ENCODE assay signal across 25 mouse cellular contexts in genomic region chr6:143287322-143287721, GRCm38 (mm10).
DNase-seq lines count a peak whose midpoint lies in the region; ATAC-seq lines count a peak whose summit lies in the region.
"Had no signal": no experiment of that assay in that cellular context is flagged by ENCODE, and none has a peak within 500 bp of the region (broad histone marks: within the 10 kb centered on the region; RNA-seq: fewer than 3 reads in every experiment).

No protein-coding gene starts in this region.

- H3K4me1 ChIP-seq in forebrain, embryonic 14.5 days (ENCODE audit: control insufficient read depth, insufficient read depth, low read length): no peaks in the 10 kb centered on the region
- no peaks in the 10 kb centered on the region for H3K4me1 ChIP-seq in forebrain, embryonic 11.5 days (replicated peaks; ENCODE audit: control insufficient read depth, insufficient read depth, low read length)
- H3K4me1 ChIP-seq: limb, embryonic 12.5 days; liver, embryonic 13.5 days had no signal

- no peaks in the 10 kb centered on the region for H3K9me3 ChIP-seq in forebrain, embryonic 14.5 days (replicated peaks; ENCODE audit: control insufficient read depth, low read length)
- no peaks in the 10 kb centered on the region for H3K9me3 ChIP-seq in forebrain, embryonic 11.5 days (ENCODE audit: control insufficient read depth, low read length)
- H3K9me3 ChIP-seq: embryonic facial prominence, embryonic 10.5 days; forebrain, embryonic 13.5 days; heart, embryonic 15.5 days; liver, embryonic 13.5 days had no signal

- H3K4me3 ChIP-seq in forebrain, embryonic 14.5 days (ENCODE audit: low read depth, low read length): no peak overlapping the region
- H3K4me3 ChIP-seq in forebrain, embryonic 11.5 days (ENCODE audit: low read depth, low read length): no peak overlapping the region
- H3K4me3 ChIP-seq: embryonic facial prominence, embryonic 10.5 days; forebrain, embryonic 13.5 days; gastrocnemius, adult 2 months; heart, embryonic 15.5 days; limb, embryonic 12.5 days; liver, embryonic 13.5 days had no signal

- H3K9ac ChIP-seq in forebrain, embryonic 14.5 days (ENCODE audit: low read length): no peak overlapping the region
- no peak overlapping the region for H3K9ac ChIP-seq in forebrain, embryonic 11.5 days (ENCODE audit: low read length)
- H3K9ac ChIP-seq: forebrain, embryonic 13.5 days; heart, embryonic 15.5 days; limb, embryonic 12.5 days; liver, embryonic 13.5 days; lung, embryonic 14.5 days had no signal

- peak; percentile 23 for DNase-seq in forebrain, embryonic 14.5 days (ENCODE audit: low spot score)
- no peak for DNase-seq in forebrain, embryonic 11.5 days (ENCODE audit: low spot score)
- peak; percentile 54 for DNase-seq in brain, adult 2 months (ENCODE audit: low read depth, low spot score)
- peak; percentile 18 to 68 for DNase-seq in left cerebral cortex, postnatal 25 days (ENCODE audit: low spot score in 2 of 2)
- peak; percentile 54 to 56 for DNase-seq in right cerebral cortex, postnatal 10 days (ENCODE audit: low spot score in 2 of 2)
- no peak for DNase-seq in adrenal gland, postnatal 10 days
- no peak for DNase-seq in gastrocnemius, postnatal 36 days
- DNase-seq in kidney, adult 18-20 months: no peak
- DNase-seq: adrenal gland, postnatal 36 days; cerebellum, adult 8-10 months; gastrocnemius, adult 2 months; heart, adult 18-20 months; heart, postnatal 4 days; liver, embryonic 13.5 days; lung, embryonic 14.5 days; lung, postnatal 4 days; thymus, postnatal 14 days had no signal

- no peaks in the 10 kb centered on the region for H3K27me3 ChIP-seq in forebrain, embryonic 14.5 days (replicated peaks; ENCODE audit: control insufficient read depth, insufficient read depth, low read length)
- no peaks in the 10 kb centered on the region for H3K27me3 ChIP-seq in forebrain, embryonic 11.5 days (ENCODE audit: control insufficient read depth, insufficient read depth, low read length)
- H3K27me3 ChIP-seq: forebrain, embryonic 13.5 days; heart, embryonic 15.5 days; limb, embryonic 12.5 days; liver, embryonic 13.5 days had no signal

- H3K36me3 ChIP-seq in forebrain, embryonic 14.5 days (ENCODE audit: control insufficient read depth, insufficient read depth, low read length): no peaks in the 10 kb centered on the region
- no peaks in the 10 kb centered on the region for H3K36me3 ChIP-seq in forebrain, embryonic 11.5 days (ENCODE audit: control insufficient read depth, insufficient read depth, low read length)
- H3K36me3 ChIP-seq: embryonic facial prominence, embryonic 10.5 days; heart, embryonic 15.5 days; limb, embryonic 12.5 days; liver, embryonic 13.5 days had no signal

- ATAC-seq in forebrain, embryonic 14.5 days: no peak
- ATAC-seq in forebrain, embryonic 11.5 days (replicated peaks; ENCODE audit: low FRiP score): no peak
- ATAC-seq: activated CD4-positive, CD25-positive, alpha-beta regulatory T cell, adult 4 months; forebrain, embryonic 13.5 days; hindbrain, embryonic 16.5 days; intestine, postnatal 0 days; Patski had no signal

- no peak overlapping the region for H3K4me2 ChIP-seq in forebrain, embryonic 14.5 days (ENCODE audit: low read length)
- H3K4me2 ChIP-seq in forebrain, embryonic 11.5 days (ENCODE audit: low read depth, low read length, severe bottlenecking): no peak overlapping the region
- H3K4me2 ChIP-seq: forebrain, embryonic 13.5 days; heart, embryonic 15.5 days; limb, embryonic 12.5 days; liver, embryonic 13.5 days; lung, embryonic 14.5 days had no signal

- WGBS in forebrain, embryonic 14.5 days: 24% methylated on average over 15 of the region's 15 CpGs
- WGBS in forebrain, embryonic 11.5 days: 66% methylated on average over 15 of the region's 15 CpGs

- no peak overlapping the region for H3K27ac ChIP-seq in forebrain, embryonic 14.5 days (ENCODE audit: low read depth, low read length)
- no peak overlapping the region for H3K27ac ChIP-seq in forebrain, embryonic 11.5 days (ENCODE audit: low read depth, low read length)
- H3K27ac ChIP-seq: embryonic facial prominence, embryonic 10.5 days; forebrain, embryonic 13.5 days; gastrocnemius, adult 2 months; heart, embryonic 15.5 days; limb, embryonic 12.5 days; liver, embryonic 13.5 days had no signal

- intact Hi-C loops in left cerebral cortex, postnatal 25 days (cut with DNase I): no loop called here
- intact Hi-C loops in gastrocnemius, postnatal 36 days (cut with DNase I): no loop called here

Comparison
In these comparisons a context has a peak if more than half of its experiments do, and no peak if none do; other contexts are left out.
1. DNase-seq: peak in forebrain, embryonic 14.5 days (single experiment), brain, adult 2 months (single experiment), left cerebral cortex, postnatal 25 days (2 of 2) and right cerebral cortex, postnatal 10 days (2 of 2); none in forebrain, embryonic 11.5 days (single experiment), adrenal gland, postnatal 10 days (single experiment), gastrocnemius, postnatal 36 days (0 of 2) and kidney, adult 18-20 months (single experiment).